Mouse (Mus musculus) brain, adult 2 months (tissue): ENCODE data around the gene Dand5.

Experiments used
- DNase-seq: peaks from one replicate; pipeline ENCODE4 v3.0.0; 2011; ENCODE audit warnings: low read depth, low spot score

Dand5 gene

DNA sequence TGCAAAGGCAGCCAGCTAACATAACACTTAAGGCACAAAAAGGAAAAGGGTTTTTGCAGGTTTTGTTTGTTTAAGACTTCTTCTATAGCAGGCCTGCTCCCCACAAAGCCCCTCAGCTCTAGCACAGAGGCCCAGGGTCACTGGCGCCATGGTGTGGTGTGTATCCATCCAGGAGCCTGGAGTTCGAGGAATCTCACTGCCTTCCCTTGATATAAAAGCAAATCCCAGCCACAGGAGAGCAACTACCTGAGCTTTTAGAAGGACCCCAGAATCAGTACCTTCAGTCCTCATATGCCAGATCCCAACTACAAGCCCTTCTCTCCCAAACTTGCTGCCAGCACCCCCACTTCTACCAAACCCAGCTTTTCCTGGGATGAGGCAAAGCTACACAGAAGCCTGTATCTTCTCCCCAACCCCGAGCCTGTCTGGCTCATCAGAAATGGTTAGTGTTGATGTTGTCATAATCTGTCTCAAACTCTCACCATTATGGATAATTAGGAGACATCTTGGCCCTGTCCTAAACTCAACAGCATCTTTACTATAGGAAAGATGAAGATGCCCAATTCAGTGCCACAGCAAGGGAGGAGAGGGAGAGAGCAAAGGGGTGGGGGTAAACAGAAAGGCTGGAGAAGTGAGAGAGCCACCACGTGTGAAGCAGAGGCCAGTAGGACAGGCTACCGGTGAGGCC is 51.5 kb downstream of the Dand5 start:
- no peak for DNase-seq

DNA sequence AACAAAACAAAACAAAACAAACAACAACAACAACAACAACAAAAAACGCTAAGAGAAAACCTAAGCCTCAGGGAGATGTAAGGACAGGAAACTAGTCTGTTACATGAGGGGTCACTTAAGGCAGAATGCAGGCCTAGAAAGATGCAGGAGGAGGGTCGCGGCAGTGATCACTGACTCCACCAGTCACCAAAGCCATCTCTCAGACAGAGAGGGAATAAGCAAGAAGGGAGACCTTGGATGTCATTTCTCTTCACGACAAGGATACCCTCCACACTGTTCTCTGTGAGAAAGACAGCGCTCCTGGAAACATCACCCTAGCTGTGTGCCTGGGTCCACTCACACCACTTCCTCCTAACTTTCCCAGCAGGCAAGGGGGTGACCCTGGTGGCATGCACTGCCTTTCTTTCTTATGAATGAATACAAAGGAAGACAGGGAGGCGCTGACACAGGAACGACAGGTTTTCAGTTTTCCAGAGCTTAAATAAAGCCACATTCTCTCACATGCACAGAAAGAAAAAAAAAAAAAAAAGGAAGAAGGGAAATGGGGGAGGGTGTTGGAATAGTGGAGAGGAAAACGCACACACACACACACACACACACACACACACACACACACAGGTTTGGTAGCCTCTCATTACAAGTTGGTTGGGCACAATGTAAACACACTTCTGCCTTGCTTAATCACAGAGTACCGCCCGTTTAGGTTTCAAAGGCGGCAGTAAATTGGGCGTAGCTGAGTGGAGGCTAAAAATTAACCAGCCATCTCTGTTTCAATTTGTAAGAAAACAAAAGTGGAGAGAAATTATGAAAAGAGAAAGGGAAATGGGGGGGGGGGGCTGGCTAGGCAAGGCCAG is 52.3 kb downstream of the Dand5 start:
- DNase-seq, result no peak

DNA sequence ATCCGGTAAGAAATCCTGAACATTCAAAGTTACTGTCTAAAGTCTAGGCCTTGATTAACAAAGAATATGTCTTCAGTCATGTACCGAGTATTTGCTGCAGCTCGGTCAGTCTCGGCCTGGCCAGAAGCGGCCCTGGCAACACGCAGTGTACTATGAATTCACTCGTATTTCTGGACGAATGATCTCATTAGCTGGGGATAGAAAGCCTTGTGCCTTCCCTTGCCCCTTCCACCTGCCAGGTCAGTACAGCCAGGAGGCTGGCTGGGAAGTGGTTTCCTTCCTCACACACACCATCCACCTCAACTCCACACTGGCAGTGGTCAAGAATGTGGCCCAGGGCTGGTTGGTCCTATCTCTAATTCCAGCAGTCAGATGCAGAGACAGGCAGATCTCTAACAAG is 53.3 kb downstream of the Dand5 start:
- peak; percentile 91 for DNase-seq

DNA sequence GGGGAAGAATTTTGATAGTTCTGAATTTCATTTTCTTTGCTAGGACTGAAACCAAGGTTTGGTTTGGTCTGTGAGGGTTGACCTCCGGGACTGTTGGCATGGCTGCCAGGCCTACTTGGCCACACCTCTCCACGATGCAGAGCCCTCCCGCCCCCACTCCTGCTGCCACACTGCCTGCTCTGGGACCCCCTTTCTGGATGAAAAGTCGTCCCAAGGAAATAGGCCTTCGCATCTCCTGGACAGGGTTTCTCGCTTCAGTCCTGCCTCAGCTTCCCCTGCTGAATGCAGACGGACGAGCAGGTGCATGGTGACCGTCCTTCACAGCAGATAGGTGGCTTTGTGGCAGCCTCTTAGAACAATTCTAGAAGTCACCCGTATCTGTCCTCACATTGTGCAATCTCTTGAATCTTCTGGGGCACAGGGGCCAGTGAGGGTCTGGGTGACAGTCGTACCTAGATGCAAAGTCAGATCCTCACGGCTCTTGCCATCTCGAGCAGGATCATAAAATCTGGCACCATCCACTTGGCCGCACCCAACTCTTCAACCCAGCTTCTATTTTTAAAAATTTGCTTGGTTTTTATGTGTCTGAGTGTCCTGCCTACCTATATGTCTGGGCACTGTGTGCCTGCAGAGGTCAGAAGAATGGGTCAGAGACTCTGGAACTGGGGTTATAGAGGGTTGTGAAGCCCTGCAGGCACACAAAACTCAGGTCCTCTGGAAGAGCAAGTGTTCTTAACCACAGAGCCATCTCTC is 54.1 kb downstream of the Dand5 start:
- DNase-seq, result no peak

DNA sequence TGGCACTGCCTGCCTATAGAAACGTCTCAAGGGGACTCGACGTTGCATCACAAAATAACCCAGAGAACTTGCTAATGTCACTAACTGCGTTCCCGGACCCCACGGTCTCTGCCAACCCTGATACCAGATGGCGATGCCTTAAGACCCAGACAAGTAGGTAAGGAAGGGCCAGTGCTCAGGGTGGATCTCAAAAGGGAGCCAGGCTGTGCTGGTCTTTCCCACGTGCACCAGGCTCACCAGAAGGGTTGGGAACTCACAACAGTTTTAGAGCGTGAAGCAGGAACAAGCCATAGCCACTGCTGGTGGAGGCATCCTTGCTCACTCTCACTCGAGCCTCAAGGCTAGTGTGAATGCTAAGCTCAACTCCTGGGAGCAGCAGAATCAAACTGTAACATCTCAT is 55.4 kb downstream of the Dand5 start:
- no peak for DNase-seq

DNA sequence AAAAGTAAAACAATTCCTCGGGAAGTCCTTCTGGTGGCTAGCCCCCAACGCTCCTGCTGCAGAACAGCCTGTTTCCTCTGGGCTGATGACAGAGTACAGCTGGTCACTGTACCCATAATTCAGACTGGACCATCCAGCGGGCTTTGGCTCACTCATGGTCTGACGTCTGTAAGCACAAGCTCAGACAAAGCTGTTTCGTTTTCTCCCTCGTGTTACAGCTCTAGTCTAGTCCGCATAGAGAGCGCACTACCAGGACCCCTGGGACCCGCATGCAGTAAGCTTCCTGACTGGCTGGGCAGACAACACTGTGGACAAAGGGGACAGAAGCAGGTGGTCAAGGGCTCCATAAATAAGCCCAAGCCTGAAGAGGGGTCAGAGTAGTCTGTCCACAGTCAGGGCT is 56.2 kb downstream of the Dand5 start:
- no peak for DNase-seq

DNA sequence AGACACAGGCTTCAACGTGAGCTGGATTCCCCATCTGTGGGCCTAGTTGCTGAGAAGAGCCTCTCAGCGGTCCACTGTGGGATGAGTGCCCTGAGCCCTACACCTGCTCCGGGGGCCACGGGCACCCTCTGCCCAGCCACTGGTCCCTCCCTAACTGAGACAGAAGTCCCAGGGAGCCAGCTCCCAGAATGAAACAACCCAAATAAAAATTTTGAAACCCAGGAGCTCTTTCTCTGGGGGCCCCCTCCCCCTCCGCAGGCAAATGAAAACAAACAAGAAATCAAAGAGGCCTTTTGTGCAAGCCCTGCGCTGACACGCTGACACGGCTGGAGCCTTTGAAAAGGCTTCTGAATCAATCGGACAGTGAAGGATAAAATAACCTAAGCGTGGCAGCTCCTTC is 57.0 kb downstream of the Dand5 start:
- peak; percentile 83 for DNase-seq
